Mouse (Mus musculus): ENCODE data around the gene Kdm5b.
"Not testable (repeated sequence)": the region's sequence is repeated elsewhere in the genome, so short reads cannot be mapped to it uniquely, and the experiment has no call there.

Gene Kdm5b

DNA sequence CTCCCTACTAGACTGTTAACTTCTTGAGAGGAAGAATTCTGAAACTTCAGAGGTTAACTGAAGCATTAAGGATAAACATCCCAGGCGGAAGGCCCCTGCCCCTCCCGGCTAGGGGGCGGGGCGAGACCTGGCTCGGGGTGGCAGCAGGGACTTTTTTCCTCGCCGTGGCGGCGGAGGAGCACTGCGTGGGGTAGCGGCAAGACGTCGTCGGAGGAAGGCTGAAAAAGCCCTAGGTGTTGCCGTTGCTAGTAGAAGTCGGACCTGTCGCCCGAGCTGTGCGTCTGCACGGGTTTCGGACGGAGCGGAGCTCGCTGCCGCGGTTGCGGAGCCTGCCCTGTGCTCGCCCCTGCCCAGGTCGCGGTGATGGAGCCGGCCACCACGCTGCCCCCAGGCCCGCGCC, at the start of gene Kdm5b:
Kdm5b (plus strand) TSS at position 196 of the 400 bp plus-strand sequence.
- no peak for DNase-seq (ENCODE audit: low read depth, low spot score)

DNA sequence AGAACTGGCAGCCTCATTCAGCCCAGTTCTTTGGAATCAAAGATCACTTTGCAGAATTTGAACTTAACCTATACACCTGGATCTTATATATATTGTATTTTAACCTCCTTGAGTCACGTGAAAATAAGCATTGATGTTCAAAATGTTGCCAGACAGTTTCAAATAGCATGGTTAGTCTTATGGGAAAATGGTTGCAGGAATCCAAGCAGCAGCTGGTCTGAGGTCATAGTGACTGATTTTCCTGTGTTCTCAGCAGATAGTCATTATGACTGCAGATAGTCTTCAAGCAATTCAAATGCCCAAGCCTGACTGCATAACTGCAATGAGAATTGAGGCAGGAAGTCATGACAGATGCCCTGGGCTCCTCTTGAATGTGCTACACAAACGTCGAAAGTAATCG, 47.8 kb upstream of the Kdm5b start:
- DNase-seq (ENCODE audit: low read depth, low spot score): no peak

DNA sequence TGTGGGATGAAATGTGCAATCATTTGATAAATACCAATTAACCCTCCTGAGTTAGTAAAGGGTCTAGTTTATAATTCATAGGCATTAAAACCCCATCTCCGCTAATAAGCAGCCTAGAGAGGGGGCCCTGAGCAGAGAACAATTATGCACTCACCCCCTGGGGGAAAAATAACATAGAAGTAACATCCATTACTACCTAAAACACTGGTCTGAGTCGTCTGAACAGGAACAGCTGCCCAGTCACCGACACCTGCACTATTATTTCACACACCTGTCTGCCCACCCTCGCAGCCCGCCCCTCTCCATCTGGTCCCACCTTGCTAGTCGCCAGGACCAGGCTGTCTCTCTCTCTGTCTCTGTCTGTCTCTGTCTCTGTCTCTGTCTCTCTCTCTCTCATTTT, 47.4 kb upstream of the Kdm5b start:
- DNase-seq (ENCODE audit: low read depth, low spot score): no peak

DNA sequence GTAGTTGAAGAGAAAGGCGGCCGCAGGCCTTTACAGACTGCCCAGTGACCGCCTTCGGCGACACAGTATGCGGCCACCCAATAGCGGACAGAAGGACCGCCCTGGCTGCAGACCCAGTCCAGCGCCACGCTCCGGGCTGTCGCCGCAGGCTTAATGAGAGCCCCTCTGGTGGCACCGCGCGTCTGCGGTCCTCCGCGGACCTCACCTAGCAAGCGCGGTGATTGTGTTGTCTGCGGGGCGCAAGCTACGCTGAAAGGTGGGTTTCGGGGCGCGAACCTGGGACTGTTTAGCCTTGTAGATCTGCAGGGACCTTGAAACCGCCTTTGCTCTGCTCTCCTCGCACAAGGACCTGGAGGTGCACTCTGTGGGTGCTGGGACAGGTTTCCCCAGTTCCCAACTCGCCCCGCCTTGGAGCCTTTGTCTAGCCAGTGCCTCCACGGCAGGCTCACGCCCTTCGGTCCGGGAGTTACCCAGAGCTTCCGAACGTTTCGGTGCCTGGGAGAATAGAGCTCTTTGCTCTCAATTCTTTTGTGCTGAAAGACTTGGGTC, 46.6 kb upstream of the Kdm5b start:
- DNase-seq (ENCODE audit: low read depth, low spot score): no peak

DNA sequence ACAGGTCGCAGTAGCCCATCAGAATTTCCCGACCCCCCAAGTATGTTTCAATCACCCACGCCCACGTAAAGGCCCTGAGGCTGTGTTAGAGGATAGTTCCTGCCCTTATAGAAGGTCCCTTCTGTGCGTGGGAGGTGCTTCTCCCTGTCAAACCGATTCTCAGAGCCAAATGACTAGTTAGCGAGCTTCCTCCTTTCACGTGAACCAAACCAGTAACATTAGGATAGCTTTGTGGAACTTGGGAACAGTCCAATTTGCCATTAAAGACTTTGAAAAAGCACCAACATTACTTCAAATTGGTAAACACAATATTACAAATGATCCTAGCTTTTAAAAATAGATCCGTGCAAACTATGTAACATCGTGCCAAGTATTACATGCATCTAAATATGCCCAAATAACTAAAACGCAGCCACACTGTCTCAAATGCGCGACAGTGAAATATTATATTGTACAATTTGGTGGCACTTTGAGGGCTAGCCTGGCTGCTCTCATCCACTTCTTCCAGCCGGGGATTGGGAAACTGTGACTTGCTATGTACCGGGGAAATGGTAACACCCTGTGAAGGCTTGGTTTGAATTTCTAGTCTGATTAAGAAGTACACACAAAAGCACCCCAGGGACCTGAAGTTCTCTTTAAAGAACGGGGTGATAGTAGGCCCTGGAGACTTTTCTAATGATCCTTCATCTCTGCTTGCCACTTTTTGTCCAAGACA, 45.9 kb upstream of the Kdm5b start:
- DNase-seq (ENCODE audit: low read depth, low spot score): no peak

DNA sequence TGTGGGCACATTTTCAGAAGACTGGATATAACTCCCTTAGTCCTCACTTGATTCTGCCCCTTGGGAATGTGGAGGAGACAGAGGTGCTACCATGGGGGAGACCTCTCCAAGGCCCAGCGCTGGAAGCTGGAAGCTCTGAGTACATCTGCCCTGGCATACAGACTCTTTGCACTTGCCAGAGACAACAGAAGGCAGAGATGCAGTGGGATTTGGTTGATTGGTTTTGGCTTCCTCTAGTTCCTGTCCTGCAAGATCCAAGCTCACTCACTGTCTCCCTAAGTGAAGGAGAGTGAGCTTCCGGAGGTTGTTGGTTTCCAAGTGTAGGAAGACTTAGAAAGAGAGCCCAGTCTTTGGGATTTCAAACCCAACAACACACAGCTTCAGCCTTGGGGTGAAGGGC, 44.1 kb upstream of the Kdm5b start:
- DNase-seq (ENCODE audit: low read depth, low spot score): no peak

DNA sequence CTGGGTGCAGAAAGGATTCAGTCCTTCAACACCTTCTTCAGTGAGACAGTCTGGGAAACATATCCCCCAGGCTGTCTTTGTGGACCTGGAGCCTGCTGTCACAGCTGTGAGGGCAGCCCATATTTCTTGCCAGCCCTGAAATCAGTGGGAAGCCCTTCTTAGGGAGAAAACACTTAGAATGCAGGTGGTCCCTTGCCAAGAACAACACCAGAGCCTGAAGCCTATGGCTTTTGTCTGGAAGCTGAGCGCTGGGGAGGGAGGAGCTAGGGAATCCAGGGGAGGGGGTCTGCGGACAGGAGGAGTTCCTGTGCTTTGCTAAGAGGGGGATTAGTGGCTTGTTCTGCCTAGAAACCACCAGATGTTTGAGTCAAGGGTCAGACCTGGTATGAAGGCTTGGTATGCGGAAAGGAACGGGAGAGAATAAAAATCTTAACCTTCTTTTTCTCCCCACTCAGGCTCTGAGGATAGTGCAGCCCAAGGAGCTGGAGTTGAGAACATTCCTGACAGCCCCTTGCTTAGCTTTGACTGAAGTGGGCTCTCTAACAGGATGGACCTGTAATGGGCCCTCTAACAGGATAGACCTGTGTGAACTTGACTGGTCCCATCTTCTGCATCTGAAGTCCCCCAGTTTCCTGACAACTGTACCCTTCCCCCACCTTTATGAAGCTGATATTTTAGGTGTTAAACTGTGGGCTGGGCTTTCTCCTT, 43.3 kb upstream of the Kdm5b start:
- DNase-seq (ENCODE audit: low read depth, low spot score): no peak

DNA sequence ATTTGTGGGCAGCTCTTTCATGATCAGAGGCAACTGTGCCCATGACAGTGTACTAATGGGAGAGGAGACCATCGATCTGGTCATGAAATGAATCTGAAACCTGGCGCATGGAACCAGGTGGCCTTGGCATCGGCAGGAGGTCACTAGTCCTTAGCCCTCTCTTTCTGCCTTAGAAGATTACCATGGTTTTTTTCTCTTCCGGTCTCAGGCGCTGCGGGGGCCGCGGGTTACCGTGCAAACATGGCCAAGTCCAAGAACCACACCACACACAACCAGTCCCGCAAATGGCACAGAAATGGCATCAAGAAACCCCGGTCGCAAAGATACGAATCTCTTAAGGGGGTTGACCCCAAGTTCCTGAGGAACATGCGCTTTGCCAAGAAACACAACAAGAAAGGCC, 42.1 kb upstream of the Kdm5b start:
- DNase-seq (ENCODE audit: low read depth, low spot score): not testable (repeated sequence)

DNA sequence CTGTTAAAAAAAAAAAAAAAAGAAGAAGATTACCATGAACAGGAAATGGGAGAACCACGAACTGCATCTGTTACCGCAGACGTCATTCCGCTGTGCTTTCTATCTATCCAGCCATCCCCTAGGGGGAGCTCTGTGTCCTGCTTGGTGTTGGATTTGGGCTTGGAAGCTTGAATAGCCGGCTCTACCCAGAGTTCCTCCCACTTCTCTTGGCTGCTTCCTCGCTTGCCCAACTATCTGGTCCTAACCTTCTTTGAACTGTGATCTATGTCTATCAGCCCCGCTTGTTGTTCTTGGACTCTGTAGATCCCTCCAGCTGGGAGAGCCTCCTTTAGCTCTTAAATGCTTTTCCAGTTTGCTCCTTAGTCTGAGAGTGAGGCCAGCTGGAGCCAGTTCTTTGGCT, 41.3 kb upstream of the Kdm5b start:
- DNase-seq (ENCODE audit: low read depth, low spot score): peak; percentile 68

DNA sequence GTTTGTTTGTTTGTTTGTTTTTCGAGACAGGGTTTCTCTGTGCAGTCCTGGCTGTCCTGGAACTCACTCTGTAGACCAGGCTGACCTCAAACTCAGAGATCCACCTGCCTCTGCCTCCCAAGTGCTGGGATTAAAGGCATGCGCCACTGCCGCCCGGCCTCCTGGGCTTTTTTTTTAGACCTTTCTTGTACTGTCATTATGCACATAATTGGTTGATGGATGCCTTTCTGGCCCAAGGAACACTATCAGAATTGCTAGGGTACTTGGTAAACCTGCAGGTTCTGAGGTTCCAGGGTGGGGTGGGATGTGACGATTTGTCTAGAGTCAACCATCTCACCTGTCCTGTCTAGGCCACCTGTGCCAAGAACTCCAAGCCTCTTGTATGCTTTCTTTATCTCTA, 40.8 kb upstream of the Kdm5b start:
- not testable (repeated sequence) for DNase-seq (ENCODE audit: low read depth, low spot score)

DNA sequence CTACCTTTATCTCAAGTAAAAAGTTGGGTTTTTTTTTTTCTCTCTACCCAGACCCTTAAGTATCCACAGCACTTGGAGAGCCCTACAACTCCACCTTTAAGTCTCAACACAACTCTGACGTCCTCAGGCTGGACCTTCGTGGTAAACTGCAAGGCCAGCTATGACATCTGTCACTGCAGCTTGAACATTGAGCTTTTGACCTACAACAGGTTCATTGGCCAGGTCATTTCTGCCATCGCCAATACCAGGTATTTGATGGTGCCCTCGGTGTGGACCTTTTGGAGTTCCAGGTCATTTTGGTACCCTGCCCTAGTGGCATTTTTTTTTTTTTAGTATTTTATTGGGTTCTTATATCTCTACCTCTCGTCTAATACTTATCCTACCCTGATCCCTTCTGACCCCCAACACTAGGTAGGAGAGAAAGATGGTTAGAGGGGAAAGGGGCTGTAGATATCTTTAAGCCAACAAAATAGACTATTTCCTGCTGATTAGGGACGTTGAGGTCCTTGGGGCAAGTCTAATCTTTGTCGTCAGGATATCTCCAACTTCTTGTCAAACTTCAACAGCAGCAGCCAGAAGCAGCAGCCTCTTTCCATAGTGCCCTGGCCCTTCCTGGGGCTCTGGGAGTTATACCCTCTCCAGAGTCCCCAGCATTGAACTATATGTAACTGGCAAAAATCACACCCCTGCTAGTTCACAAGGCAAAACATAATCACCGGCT, 39.8 kb upstream of the Kdm5b start:
- DNase-seq (ENCODE audit: low read depth, low spot score): no peak

DNA sequence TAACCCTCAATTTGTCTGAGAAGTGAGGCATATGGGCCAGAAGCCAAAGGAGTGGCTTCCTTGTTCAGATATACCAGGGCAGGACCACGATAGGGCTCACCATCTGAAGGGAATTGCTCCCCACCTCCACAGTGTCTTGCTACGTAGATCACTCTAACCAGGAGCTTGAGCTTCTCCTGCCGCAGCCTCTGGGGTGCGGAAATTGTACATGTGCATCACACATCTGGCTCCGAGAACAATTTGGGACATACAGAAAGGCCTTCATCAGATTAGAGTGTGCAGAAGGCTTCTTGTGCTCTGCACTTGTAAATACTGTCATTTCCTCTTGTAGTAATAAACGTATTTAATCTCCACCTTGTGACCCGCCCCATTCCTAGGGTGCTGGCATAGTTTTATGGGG, 38.8 kb upstream of the Kdm5b start:
- DNase-seq (ENCODE audit: low read depth, low spot score): no peak

DNA sequence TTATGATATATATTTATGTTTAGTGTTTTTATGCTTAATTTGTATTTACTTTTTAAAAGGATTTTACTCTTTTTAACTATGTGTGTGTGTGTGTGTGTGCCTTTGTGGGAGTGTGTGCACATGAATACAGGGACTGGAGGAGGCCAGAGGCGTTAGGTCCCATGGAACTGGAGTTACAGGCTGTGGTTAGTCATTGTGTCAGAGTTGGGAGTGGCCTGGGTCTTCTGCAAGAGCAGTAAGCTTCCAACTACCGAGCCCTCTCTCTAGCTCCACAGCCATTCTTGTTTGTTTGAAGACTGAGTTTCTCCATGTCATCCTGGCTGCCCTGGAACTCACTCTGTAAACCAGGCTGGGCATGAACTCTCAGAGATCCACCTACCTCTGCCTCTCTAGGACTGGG, 37.6 kb upstream of the Kdm5b start:
- DNase-seq (ENCODE audit: low read depth, low spot score): no peak

DNA sequence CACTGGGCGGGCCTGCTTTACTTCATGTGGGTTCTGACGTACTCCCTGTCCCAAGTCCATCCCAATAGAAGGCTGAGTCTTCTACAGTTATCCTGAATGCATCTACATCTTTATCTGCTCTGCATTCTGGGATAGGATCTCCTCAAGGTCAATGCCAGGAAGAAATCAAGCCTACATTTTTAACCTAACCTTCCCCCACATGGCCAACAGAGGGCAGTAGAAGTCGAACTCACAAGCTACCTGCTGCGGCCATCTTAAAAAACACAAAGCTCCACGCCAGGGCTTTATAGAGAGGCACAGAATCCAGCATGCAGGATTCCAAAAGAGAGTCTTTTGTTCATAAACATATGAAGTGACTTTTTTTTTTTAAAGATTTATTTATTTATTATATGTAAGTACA, 35.5 kb upstream of the Kdm5b start:
- peak; percentile 26 for DNase-seq (ENCODE audit: low read depth, low spot score)

DNA sequence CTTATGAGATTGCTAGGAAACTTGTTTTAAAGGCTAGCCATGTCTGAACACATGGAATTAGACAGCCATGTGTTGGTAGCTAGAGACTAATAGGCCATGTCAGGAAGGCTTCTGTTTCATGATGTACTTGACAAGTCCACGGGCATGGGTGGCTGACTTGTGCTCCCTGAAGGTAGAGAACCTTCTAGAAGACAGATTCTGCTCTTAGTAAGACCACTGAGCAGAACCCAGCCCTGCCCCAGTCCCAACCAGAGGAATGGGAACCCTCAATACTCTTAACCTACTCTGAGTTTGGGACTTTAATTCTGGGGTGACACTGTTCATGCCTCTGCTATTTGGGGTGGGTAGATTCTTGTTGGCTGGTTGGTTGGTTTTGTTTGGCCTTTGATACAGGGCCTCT, 35.0 kb upstream of the Kdm5b start:
- no peak for DNase-seq (ENCODE audit: low read depth, low spot score)

DNA sequence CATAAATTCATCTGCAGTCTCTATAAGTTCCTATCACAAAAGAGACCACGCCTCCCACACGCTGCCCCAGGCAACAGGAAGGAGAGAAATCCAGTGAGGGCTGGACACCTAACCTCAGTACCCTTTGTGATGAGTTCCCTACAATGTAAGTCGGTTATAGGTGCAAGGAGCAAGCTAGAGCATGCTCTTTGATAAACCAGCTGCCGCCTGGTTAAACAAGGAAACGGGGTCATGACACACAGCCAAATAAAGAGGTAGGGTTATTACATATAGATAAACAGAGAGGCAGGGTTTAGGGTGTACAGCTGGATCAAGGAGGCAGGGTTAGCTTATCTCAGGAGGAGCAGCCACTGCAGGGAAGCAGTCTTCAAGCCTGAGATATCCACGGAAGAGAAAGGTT, 33.2 kb upstream of the Kdm5b start:
- DNase-seq (ENCODE audit: low read depth, low spot score): peak; percentile 62

DNA sequence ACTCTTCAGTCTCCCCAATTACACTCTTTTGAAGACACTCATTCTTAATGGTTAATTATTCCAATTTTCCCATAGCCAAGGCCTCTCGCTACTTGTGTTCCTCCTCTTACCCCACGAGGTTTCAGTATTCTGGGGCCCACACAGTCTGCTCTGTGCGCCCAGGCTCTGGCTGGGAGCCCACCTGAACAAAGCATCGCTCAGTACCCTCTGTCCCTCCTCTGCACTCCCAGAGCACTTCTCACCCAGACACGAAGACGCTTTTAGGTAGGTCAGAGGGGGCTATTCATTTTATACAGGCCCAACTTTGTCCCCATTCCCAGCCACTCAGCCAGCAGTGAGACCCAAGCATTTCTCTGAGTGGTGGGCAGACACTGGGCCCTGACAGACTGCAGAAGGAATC, 29.4 kb upstream of the Kdm5b start:
- DNase-seq (ENCODE audit: low read depth, low spot score): no peak

DNA sequence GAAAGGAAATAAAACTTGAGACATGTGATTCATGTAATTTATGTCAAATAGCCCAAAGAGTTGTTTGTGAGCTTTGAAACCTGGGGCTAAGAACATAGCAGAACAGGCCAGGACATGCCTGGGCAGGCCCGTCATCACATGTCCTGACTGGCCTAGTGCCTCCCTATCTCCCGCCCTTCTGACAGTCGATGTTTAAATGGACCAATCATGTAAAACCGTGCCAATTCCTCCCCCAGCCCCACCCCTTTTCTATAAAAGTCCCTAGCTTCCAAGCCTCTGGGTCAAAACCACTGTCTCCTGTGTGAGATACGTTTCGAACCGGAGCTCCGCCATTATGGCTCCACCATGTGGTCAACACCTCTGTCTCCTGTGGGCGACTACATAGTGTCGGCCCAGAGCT, 26.3 kb upstream of the Kdm5b start:
- not testable (repeated sequence) for DNase-seq (ENCODE audit: low read depth, low spot score)

DNA sequence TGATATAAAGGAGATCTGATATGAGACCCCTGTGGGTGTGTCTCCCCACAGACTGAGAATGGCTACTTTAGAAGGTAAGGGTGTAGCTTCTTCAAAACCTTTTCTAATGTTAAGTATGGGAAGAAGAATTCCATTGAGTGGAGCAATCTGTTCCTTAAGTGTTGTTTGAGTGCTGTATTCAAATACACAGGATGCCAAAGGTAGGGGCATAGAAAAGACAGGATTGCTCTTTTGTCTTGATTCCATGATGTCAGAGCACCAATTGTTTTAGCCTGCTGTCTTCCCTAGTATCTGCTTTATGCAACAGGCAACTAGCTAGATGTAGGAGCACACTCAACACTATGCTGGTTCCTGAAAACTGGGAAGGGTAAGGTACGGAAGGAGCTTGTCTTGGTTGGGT, 24.9 kb upstream of the Kdm5b start:
- DNase-seq (ENCODE audit: low read depth, low spot score): no peak

DNA sequence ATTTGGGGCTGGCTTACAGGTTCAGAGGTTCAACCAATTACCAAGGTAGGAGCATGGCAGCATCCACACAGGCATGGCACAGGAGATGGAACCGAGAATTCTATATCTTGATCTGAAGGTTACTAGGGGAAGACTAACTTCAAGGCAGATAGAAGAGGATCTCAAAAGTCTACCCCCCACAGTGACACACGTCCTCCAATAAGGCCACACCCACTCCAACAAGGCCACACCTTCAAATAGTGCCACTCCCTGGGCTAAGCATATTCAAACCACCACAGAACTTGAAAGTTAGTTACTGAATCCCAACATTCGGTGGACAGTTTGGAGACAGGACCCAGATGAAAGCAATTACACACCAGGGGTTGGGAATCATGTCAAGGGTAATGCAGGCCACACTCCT, 24.5 kb upstream of the Kdm5b start:
- no peak for DNase-seq (ENCODE audit: low read depth, low spot score)

DNA sequence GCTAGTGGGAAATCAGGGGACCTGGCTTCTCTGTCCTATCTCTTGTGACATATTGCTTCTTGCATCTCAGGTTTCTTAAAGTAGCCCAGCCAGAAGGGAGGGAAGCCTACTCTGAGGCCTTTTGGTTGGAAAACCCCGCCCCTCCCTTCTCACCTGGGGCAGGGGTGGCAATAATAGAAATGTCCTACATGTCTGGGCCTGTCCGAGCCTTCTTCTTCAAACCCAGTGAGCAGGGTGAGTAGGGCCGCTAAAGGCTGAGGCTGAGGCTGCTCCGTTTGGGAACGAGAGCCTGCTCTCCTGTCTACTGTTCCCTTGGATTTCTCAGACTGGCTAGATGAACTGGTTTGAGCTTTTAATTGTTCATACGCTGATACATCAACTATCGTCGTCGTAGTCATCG, 19.4 kb upstream of the Kdm5b start:
- no peak for DNase-seq (ENCODE audit: low read depth, low spot score)

DNA sequence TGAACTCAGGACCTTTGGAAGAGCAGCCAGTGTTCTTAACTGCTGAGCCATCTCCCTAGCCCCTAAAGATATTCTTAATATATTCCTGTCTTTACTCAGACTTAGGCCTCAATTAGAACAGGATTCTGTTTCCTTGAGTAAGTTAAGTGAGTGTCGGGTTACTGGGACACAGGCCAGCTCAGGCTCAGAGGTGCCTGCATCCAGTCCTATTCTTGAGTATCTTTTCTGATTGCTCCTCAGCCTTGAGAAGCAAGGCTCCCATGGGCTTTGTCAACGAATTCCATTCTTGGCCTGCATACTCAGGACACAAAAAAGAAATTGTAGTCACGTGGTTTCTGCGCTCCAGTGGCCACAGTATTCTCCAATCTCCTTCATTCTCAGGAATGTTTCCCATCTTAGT, 11.7 kb upstream of the Kdm5b start:
- no peak for DNase-seq (ENCODE audit: low read depth, low spot score)
